Mouse (Mus musculus): ENCODE measurements at regions not wholly inside any gene's neighbourhood (a gene's known extent, or its start where the extent isn't known, plus 50 kb on each side); places are given as distances from the start of the nearest gene placed in this dataset.

GRCm38 (mm10) chr6:51127851-51128250, 304.6 kb upstream of the Nfe2l3 start:
- intact Hi-C loops (cut with DNase I) = loop anchor here (5.0 kb wide), 1 partner anchor 34 kb away; no protein-coding TSS in a partner anchor
- no peak for DNase-seq

- no peak for DNase-seq
- intact Hi-C loops (cut with DNase I) = loop anchor here (5.0 kb wide), 1 partner anchor 33 kb away; no protein-coding TSS in a partner anchor
These were observed 303.4 kb upstream of the Nfe2l3 start for GRCm38 (mm10) chr6:51129096-51129495.

- intact Hi-C loops (cut with DNase I) = loop anchor here (5.0 kb wide), 1 partner anchor 33 kb away; no protein-coding TSS in a partner anchor
- peak; percentile 30 to 44 for DNase-seq
These were observed 302.9 kb upstream of the Nfe2l3 start for GRCm38 (mm10) chr6:51129591-51129990.

GRCm38 (mm10) chr6:51144762-51145161, 287.7 kb upstream of the Nfe2l3 start:
- no peak for DNase-seq
- intact Hi-C loops (cut with DNase I) = no loop called here

- DNase-seq = no peak
- intact Hi-C loops (cut with DNase I) = no loop called here
These were observed 286.6 kb upstream of the Nfe2l3 start for GRCm38 (mm10) chr6:51145863-51146262.

GRCm38 (mm10) chr6:51148821-51149220, 283.6 kb upstream of the Nfe2l3 start:
- DNase-seq = no peak
- intact Hi-C loops (cut with DNase I) = no loop called here

- peak in 1 of 2 experiments; percentile 37 for DNase-seq
These were observed 282.4 kb upstream of the Nfe2l3 start for GRCm38 (mm10) chr6:51150066-51150465.

GRCm38 (mm10) chr6:51150486-51150885, 282.0 kb upstream of the Nfe2l3 start:
- DNase-seq = no peak
- intact Hi-C loops (cut with DNase I) = no loop called here

More at GRCm38 (mm10) chr6:51150066-51150465, 282.4 kb upstream of the Nfe2l3 start:
- intact Hi-C loops (cut with DNase I) = no loop called here

GRCm38 (mm10) chr6:51150916-51151315, 281.6 kb upstream of the Nfe2l3 start:
- intact Hi-C loops (cut with DNase I) = no loop called here
- DNase-seq = no peak

GRCm38 (mm10) chr6:51156836-51157370, 275.6 kb upstream of the Nfe2l3 start:
- intact Hi-C loops (cut with DNase I) = no loop called here
- no peak for DNase-seq

- intact Hi-C loops (cut with DNase I) = loop anchor here (5.0 to 10.0 kb wide), 3 partner anchors 34 to 186 kb away; no protein-coding TSS in a partner anchor
- DNase-seq = no peak
These were observed 271.3 kb upstream of the Nfe2l3 start for GRCm38 (mm10) chr6:51161149-51161548.

- no peak for DNase-seq
- intact Hi-C loops (cut with DNase I) = loop anchor here (5.0 to 10.0 kb wide), 3 partner anchors 35 to 188 kb away; no protein-coding TSS in a partner anchor
These were observed 270.0 kb upstream of the Nfe2l3 start for GRCm38 (mm10) chr6:51162208-51163082.

- intact Hi-C loops (cut with DNase I) = loop anchor here (5.0 to 10.0 kb wide), 3 partner anchors 36 to 188 kb away; no protein-coding TSS in a partner anchor
- DNase-seq = peak in 1 of 2 experiments; percentile 53
These were observed 269.2 kb upstream of the Nfe2l3 start for GRCm38 (mm10) chr6:51163266-51163665.

GRCm38 (mm10) chr6:51163882-51164281, 268.6 kb upstream of the Nfe2l3 start:
- intact Hi-C loops (cut with DNase I) = loop anchor here (5.0 to 10.0 kb wide), 3 partner anchors 37 to 189 kb away; no protein-coding TSS in a partner anchor
- DNase-seq = no peak

- intact Hi-C loops (cut with DNase I) = loop anchor here (2.0 to 10.0 kb wide), 3 partner anchors 85 to 360 kb away; no protein-coding TSS in a partner anchor
These were observed 265.4 kb upstream of the Nfe2l3 start for GRCm38 (mm10) chr6:51167028-51167427.

GRCm38 (mm10) chr6:51168048-51168447, 264.4 kb upstream of the Nfe2l3 start:
- peak; percentile 88 to 89 for DNase-seq
- intact Hi-C loops (cut with DNase I) = loop anchor here (1.0 to 10.0 kb wide), 4 partner anchors 86 to 489 kb away; no protein-coding TSS in a partner anchor

More at GRCm38 (mm10) chr6:51167028-51167427, 265.4 kb upstream of the Nfe2l3 start:
- DNase-seq = no peak

- DNase-seq = peak; percentile 56 to 60
- intact Hi-C loops (cut with DNase I) = loop anchor here (1.0 to 10.0 kb wide), 4 partner anchors 87 to 490 kb away; no protein-coding TSS in a partner anchor
These were observed 263.4 kb upstream of the Nfe2l3 start for GRCm38 (mm10) chr6:51168775-51169695.

GRCm38 (mm10) chr6:51169971-51170411, 262.5 kb upstream of the Nfe2l3 start:
- intact Hi-C loops (cut with DNase I) = loop anchor here (2.0 to 10.0 kb wide), 3 partner anchors 88 to 491 kb away; no protein-coding TSS in a partner anchor
- DNase-seq = peak; percentile 37 to 53

GRCm38 (mm10) chr6:51170414-51170813, 262.1 kb upstream of the Nfe2l3 start:
- DNase-seq = peak; percentile 74 to 81
- intact Hi-C loops (cut with DNase I) = no loop called here

GRCm38 (mm10) chr6:51170871-51171270, 261.6 kb upstream of the Nfe2l3 start:
- intact Hi-C loops (cut with DNase I) = no loop called here

More at GRCm38 (mm10) chr6:51170871-51171270, 261.6 kb upstream of the Nfe2l3 start:
- DNase-seq = peak; percentile 51 to 67

Measured in heart, postnatal 14 days (tissue).